Mouse (Mus musculus): ENCODE data around the gene Galk1. TPM values are rescaled to one million over a fixed set of nuclear protein-coding genes. Genes with fewer than 3 reads are reported as not detected.
"Not testable (repeated sequence)": the region's sequence is repeated elsewhere in the genome, so short reads cannot be mapped to it uniquely, and the experiment has no call there.

Galk1 gene
- polyA plus RNA-seq, 1 experiment from 2014 or later: 174 TPM

DNA sequence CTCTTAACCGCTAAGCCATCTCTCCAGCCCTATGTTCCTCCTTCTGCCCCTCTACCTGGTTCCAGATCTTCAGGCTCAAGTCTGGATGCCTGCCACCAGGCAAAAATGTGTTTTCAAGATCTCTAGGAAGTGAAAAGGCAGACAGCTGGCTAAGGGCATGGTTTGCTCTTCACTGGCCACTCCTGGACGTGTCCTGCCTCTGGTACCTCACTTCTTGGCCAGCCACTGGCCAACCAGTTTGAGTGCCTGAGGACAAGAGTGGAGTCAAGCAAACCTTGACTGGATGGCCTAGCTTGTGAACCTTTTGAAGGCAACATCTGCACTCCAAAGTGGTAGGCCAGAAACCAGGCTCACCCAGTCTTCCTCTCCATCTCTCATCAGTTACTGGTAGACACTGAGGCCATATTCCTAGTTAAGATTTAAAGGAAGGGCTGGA, 7.5 kb upstream of the Galk1 start:
- Histone ChIP-seq H3K36me3 (peaks cover 13% of the 10 kb centered on the region), H3K27me3 (no peaks in the 10 kb centered on the region), H3K4me1 (no peaks in the 10 kb centered on the region), H3K27ac (peak overlapping the region; percentile 55; the same call in 1 of the 2 replicates), H3K9me3 (no peaks in the 10 kb centered on the region), H3K9ac (no peak overlapping the region), H3K4me2 (no peak overlapping the region), H3K4me3 (no peak overlapping the region)
- ATAC-seq (ENCODE audit: insufficient number of reproducible peaks, low FRiP score, low TSS enrichment, low read depth): no peak
- 74% methylated on average over 2 of the region's 2 CpGs for WGBS

GRCm38 (mm10) chr11:116019360-116019791, 6.9 kb upstream of the Galk1 start:
- H3K27me3 ChIP-seq: no peaks in the 10 kb centered on the region
- H3K27ac ChIP-seq: no peak overlapping the region
- ATAC-seq (ENCODE audit: insufficient number of reproducible peaks, low FRiP score, low TSS enrichment, low read depth): no peak
- H3K4me3 ChIP-seq: no peak overlapping the region
- peaks cover 13% of the 10 kb centered on the region for H3K36me3 ChIP-seq
- H3K4me1 ChIP-seq: no peaks in the 10 kb centered on the region
- no peaks in the 10 kb centered on the region for H3K9me3 ChIP-seq
- H3K9ac ChIP-seq: no peak overlapping the region
- 52% methylated on average over 1 of the region's 1 CpGs for WGBS
- no peak overlapping the region for H3K4me2 ChIP-seq

GRCm38 (mm10) chr11:116018867-116019266, 6.3 kb upstream of the Galk1 start:
- H3K4me1 ChIP-seq; ATAC-seq (ENCODE audit: insufficient number of reproducible peaks, low FRiP score, low TSS enrichment, low read depth); H3K27ac ChIP-seq; H3K4me2 ChIP-seq; H3K27me3 ChIP-seq; H3K4me3 ChIP-seq; H3K9ac ChIP-seq; H3K9me3 ChIP-seq: not testable (repeated sequence)
- H3K36me3 ChIP-seq: peaks cover 13% of the 10 kb centered on the region
- 88% methylated on average over 4 of the region's 4 CpGs for WGBS

DNA sequence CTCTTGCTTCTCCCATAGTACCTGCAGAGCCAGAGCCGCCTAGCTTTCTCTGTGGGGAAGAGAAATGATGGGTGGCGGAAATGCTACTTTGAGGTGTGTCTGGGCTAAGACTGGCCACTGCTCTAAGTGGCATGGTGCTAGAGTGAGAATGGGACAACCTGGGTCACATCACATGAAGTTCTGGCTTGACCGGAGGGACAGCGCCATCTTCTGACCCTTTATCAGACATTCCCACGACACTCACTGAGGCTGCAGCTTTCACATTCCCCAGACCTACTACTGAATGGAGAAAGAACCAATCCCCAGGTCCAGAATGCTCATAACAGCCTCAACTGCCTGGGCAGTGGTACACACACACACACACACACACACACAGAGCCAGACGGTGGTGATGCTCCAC, 5.6 kb upstream of the Galk1 start:
- Histone ChIP-seq H3K9ac (no peak overlapping the region), H3K9me3 (no peaks in the 10 kb centered on the region), H3K4me2 (no peak overlapping the region), H3K4me1 (peaks cover 1% of the 10 kb centered on the region), H3K27ac (no peak overlapping the region), H3K36me3 (peaks cover 13% of the 10 kb centered on the region), H3K4me3 (no peak overlapping the region), H3K27me3 (no peaks in the 10 kb centered on the region)
- WGBS: 25% methylated on average over 6 of the region's 6 CpGs
- ATAC-seq (ENCODE audit: insufficient number of reproducible peaks, low FRiP score, low TSS enrichment, low read depth): no peak

DNA sequence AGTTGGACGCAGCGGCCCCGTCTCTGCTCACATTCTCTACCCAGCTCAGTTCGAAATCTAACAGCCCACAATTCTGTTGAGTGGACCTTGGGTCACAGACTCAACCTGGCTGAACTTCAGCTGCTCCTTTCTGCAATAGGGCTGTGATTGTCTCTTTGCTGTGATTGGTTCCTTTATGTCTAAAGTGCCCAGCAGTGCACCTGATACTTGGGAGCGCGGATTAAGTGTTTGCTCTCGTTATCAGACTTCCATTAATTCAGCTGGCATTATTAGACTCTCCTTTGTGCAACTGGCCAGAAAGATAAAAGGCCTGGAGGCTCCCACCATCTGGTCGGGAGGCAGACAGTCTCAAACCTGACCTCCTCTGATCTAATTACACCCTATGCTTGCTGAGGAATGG, 2.3 kb upstream of the Galk1 start:
- peaks cover 12% of the 10 kb centered on the region for H3K36me3 ChIP-seq

DNA sequence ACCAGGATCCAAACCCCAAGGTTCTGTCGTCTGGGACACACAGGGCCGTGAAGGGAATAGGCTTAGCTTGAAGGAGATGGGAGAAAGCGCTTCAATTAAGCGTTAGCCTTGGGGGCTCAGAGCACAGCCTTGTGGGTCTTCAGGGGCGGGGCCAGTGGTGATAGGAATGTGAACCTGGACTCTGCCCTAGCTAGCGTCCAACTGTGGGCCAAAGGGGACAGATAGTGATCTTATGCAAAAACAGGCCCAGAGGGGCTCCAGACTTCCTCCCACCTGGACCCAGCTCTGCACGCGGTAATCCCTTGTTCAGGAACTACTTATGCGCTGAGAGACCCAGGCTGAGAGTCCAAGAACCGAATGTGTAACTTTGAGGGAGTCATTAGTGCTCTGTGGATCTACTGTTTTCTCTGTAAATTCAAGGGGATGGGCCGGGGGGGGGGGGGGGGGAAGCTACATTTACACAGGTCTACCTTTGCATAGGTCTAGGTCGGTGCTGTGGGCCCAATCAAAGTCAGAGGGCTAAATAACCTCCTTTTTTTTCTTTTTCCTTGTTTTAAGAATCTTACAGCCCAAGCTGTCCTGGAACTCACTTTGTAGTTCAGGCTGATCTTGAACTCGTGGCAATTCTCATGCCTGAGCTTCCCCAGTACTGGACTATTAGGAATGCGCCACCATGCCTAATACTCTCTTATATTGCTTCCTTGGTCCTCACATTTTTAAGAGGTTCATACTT, 824 bp downstream of the Galk1 start:
- H3K4me3 ChIP-seq: peak overlapping the region; percentile 70
- 21% methylated on average over 14 of the region's 14 CpGs for WGBS
- peak overlapping the region; percentile 78 for H3K4me2 ChIP-seq
- no peaks in the 10 kb centered on the region for H3K9me3 ChIP-seq
- H3K9ac ChIP-seq: peak overlapping the region; percentile 76
- peaks cover 26% of the 10 kb centered on the region for H3K4me1 ChIP-seq
- H3K27ac ChIP-seq: peak overlapping the region; percentile 98
- peaks cover 42% of the 10 kb centered on the region for H3K36me3 ChIP-seq
- ATAC-seq (ENCODE audit: insufficient number of reproducible peaks, low FRiP score, low TSS enrichment, low read depth): no peak
- no peaks in the 10 kb centered on the region for H3K27me3 ChIP-seq

More for the DNA sequence above, 2.3 kb upstream of the Galk1 start:
- no peak overlapping the region for H3K9ac ChIP-seq
- H3K4me3 ChIP-seq: no peak overlapping the region
- H3K4me2 ChIP-seq: no peak overlapping the region
- H3K4me1 ChIP-seq: peaks cover 21% of the 10 kb centered on the region
- 60% methylated on average over 8 of the region's 8 CpGs for WGBS
- no peak for ATAC-seq (ENCODE audit: insufficient number of reproducible peaks, low FRiP score, low TSS enrichment, low read depth)
- H3K27ac ChIP-seq: no peak overlapping the region
- no peaks in the 10 kb centered on the region for H3K27me3 ChIP-seq
- no peaks in the 10 kb centered on the region for H3K9me3 ChIP-seq

DNA sequence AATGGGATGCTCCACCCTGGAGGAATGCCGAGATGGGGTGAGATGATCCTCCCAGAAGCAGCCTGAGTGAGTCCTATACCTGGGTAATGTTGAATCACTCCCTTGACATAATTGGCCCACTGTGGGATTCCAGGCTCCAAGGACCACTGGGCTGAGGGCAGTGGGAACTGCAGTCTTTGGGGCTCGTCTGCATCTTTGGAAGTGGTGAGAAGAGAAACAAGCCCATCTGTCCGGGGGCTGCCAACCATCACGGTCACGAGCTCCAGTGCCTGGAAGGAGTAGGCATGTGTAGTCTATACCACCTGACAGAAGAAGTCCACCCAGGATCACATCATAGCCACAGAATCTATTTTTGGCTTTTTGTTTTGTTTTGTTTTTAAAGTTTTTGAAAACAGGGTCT, 1.6 kb downstream of the Galk1 start:
- peaks cover 43% of the 10 kb centered on the region for H3K36me3 ChIP-seq
- H3K9ac ChIP-seq: peak overlapping the region; percentile 8; the same call in 1 of the 2 replicates
- no peaks in the 10 kb centered on the region for H3K9me3 ChIP-seq
- no peaks in the 10 kb centered on the region for H3K27me3 ChIP-seq
- ATAC-seq (ENCODE audit: insufficient number of reproducible peaks, low FRiP score, low TSS enrichment, low read depth): no peak
- H3K27ac ChIP-seq: peak overlapping the region; percentile 98; the same call in 1 of the 2 replicates
- H3K4me2 ChIP-seq: no peak overlapping the region
- H3K4me3 ChIP-seq: no peak overlapping the region
- peaks cover 32% of the 10 kb centered on the region for H3K4me1 ChIP-seq
- 85% methylated on average over 5 of the region's 5 CpGs for WGBS

GRCm38 (mm10) chr11:116010146-116010545, 2.4 kb downstream of the Galk1 start:
- no peak for ATAC-seq (ENCODE audit: insufficient number of reproducible peaks, low FRiP score, low TSS enrichment, low read depth)
- no peaks in the 10 kb centered on the region for H3K27me3 ChIP-seq
- 96% methylated on average over 8 of the region's 8 CpGs for WGBS

GRCm38 (mm10) chr11:116009661-116010060, 2.9 kb downstream of the Galk1 start:
- H3K27ac ChIP-seq: no peak overlapping the region
- WGBS: 86% methylated on average over 11 of the region's 11 CpGs
- no peaks in the 10 kb centered on the region for H3K27me3 ChIP-seq
- ATAC-seq (ENCODE audit: insufficient number of reproducible peaks, low FRiP score, low TSS enrichment, low read depth): no peak
- no peak overlapping the region for H3K4me2 ChIP-seq
- no peak overlapping the region for H3K9ac ChIP-seq
- H3K9me3 ChIP-seq: no peaks in the 10 kb centered on the region
- H3K4me3 ChIP-seq: no peak overlapping the region
- H3K4me1 ChIP-seq: peaks cover 44% of the 10 kb centered on the region
- H3K36me3 ChIP-seq: peaks cover 43% of the 10 kb centered on the region

More at GRCm38 (mm10) chr11:116010146-116010545, 2.4 kb downstream of the Galk1 start:
- H3K36me3 ChIP-seq: peaks cover 43% of the 10 kb centered on the region
- H3K27ac ChIP-seq: no peak overlapping the region
- H3K4me1 ChIP-seq: peaks cover 40% of the 10 kb centered on the region
- H3K9me3 ChIP-seq: no peaks in the 10 kb centered on the region
- H3K4me2 ChIP-seq: no peak overlapping the region
- no peak overlapping the region for H3K9ac ChIP-seq
- H3K4me3 ChIP-seq: no peak overlapping the region

- WGBS: 76% methylated on average over 13 of the region's 13 CpGs
- H3K36me3 ChIP-seq: peaks cover 43% of the 10 kb centered on the region
- no peak overlapping the region for H3K27ac ChIP-seq
- H3K9ac ChIP-seq: no peak overlapping the region
- no peak overlapping the region for H3K4me2 ChIP-seq
- no peak overlapping the region for H3K4me3 ChIP-seq
- no peak for ATAC-seq (ENCODE audit: insufficient number of reproducible peaks, low FRiP score, low TSS enrichment, low read depth)
- no peaks in the 10 kb centered on the region for H3K27me3 ChIP-seq
- no peaks in the 10 kb centered on the region for H3K9me3 ChIP-seq
- peaks cover 46% of the 10 kb centered on the region for H3K4me1 ChIP-seq
These were observed 3.6 kb downstream of the Galk1 start for GRCm38 (mm10) chr11:116008832-116009375.

- no peak overlapping the region for H3K4me2 ChIP-seq
- no peak for ATAC-seq (ENCODE audit: insufficient number of reproducible peaks, low FRiP score, low TSS enrichment, low read depth)
- H3K9ac ChIP-seq: no peak overlapping the region
- H3K9me3 ChIP-seq: no peaks in the 10 kb centered on the region
- no peak overlapping the region for H3K4me3 ChIP-seq
- peaks cover 43% of the 10 kb centered on the region for H3K36me3 ChIP-seq
- H3K27me3 ChIP-seq: no peaks in the 10 kb centered on the region
- 73% methylated on average over 11 of the region's 11 CpGs for WGBS
- no peak overlapping the region for H3K27ac ChIP-seq
- H3K4me1 ChIP-seq: peaks cover 46% of the 10 kb centered on the region
These were observed 4.1 kb downstream of the Galk1 start for GRCm38 (mm10) chr11:116008411-116008810.

GRCm38 (mm10) chr11:116007095-116007850, 5.2 kb downstream of the Galk1 start:
- H3K4me2 ChIP-seq: no peak overlapping the region
- H3K27ac ChIP-seq: no peak overlapping the region
- H3K9ac ChIP-seq: no peak overlapping the region
- no peaks in the 10 kb centered on the region for H3K27me3 ChIP-seq
- no peak for ATAC-seq (ENCODE audit: insufficient number of reproducible peaks, low FRiP score, low TSS enrichment, low read depth)
- no peaks in the 10 kb centered on the region for H3K9me3 ChIP-seq
- no peak overlapping the region for H3K4me3 ChIP-seq
- H3K4me1 ChIP-seq: peaks cover 39% of the 10 kb centered on the region
- peaks cover 43% of the 10 kb centered on the region for H3K36me3 ChIP-seq
- 88% methylated on average over 28 of the region's 28 CpGs for WGBS
